Mouse (Mus musculus) urinary bladder, postnatal 14 days (tissue): ENCODE measurements around the gene Kcnk13.

Source experiments
- DNase-seq: peaks from one replicate; pipeline ENCODE4 v3.0.0; 2021; ENCODE audit warnings: low spot score

Gene Kcnk13

DNA sequence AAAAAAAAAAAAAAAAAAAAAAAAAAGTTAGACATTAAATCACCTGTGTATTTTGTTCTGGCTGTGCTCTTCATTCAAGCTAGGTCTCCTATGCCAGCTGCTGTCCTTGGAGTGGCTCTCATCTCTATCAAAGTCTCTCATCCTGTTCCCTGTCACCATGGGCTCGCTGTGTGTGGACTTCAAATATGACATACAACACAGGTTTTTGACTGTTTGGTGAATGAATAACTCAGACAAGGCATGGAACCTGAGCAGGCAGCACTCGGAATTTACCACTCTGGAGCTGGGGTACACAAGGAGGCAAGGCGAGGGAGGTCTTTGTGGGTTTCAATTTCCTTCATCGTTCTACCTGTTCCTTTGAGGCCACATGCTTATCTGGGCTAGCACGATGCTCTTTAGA lies 50.8 kb downstream of the Kcnk13 start:
- no peak for DNase-seq

- no peak for DNase-seq
Measured at GRCm38 (mm10) chr12:100017709-100018108, 53.4 kb downstream of the Kcnk13 start.

DNA sequence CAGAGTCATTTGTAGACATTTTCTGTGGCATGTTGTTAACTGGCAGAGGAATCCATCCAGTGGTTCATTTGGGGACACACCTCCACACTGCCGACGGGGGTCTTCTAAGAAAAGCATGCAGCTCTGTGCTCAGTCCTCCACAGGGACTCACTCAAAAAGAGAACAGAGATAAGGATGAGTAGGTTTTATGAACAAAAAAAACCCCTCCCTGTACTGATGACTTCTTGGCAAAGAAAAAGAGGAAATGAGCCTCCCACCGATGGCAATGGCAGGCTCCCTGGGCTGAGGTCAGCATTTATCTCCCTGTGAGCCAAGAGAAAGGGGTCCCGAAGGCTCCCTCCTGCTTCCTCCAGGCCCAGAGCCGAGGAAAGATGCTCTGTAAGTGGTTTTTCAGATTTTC lies 58.2 kb downstream of the Kcnk13 start:
- no peak for DNase-seq

DNA sequence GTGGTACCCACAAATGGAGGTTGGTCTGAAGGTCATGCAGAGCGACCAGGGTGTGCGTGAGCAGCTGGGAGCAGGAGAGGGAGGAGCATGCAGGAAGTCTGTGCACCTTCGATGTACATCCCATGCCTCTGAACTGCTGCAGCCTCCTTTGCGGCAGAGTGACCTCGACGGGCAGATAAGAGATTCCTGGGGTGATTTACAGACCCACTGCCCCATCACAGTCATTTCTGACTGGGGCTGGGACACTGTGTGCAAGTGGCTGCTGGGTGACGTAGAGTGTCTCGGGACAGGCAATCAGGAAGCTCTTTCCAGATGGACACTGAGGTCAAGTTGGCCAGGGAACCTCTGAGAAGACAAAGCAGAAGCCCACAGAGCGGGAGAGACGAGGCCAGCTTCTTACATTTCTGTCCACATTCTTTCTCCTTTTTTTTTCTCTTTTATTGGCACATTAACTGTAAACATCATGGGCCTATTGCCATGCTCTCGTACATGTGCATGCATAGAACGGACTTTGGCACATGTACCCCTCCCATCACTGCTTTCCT lies 59.6 kb downstream of the Kcnk13 start:
- DNase-seq: no peak

DNA sequence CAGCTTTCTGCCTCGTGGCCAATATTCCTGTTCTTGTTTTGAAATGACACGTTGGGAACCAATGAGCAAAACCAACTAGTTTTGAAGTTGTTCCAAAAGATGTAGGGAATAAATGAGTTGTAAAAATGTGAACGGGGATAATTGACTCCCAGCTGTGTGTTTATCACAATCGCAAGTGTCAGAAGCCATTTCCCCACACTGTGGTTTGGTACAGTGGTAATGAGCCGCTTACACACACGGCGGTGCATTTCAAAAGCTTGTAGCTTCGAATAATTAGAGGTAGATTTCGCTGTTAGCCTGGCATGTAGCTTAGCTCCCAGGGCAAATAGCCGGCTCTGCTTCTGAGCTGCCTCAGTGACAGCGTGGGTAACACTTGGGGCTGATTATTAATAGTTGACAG lies 61.4 kb downstream of the Kcnk13 start:
- DNase-seq: no peak

DNA sequence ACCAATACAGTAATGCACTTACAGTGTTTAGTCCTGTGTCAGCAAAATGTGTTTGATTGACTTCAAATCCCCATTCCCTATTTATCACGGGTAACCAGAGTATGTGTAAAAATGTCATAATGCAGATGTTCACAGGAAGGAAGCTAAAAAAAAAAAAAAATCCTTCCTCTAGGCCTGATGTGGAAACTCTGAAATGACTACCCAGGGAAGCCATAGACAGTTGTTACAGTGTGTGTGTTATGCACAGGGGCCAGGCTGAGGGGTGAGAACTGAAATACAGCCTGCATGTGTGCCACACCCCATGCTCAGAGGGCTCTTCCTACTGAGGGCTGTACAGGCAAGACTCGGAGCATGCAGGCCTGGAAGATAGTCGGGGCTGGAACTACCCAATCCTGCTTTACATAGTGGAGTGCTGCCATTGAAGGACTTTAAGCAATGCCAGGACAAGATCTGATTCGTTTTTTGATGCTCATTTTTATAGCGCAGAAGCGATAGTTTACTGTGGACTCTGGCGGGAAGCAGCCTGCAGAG lies 62.5 kb downstream of the Kcnk13 start:
- no peak for DNase-seq

- DNase-seq: no peak
Measured at GRCm38 (mm10) chr12:100027281-100027680, 63.0 kb downstream of the Kcnk13 start.

DNA sequence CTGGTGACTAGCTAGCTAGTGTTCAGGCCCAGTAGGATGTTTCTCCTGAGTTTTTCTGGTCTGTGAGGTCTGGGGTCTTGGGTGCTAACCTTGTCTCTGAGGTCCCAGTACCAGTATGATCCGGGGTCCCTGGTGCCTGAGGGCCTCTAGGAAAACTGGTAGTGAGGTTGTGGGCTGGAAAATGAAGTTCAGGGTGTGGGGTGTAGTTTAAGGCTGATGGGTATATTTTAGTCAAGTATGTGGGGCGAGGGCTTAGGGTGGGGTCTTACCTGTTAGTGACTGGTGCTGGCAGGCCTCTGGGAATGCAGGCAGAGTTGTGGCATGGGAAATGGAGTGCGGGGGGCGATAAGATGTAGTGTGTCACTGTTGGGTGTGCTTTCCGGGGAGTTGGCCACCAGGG lies 67.4 kb downstream of the Kcnk13 start:
- DNase-seq: no peak

DNA sequence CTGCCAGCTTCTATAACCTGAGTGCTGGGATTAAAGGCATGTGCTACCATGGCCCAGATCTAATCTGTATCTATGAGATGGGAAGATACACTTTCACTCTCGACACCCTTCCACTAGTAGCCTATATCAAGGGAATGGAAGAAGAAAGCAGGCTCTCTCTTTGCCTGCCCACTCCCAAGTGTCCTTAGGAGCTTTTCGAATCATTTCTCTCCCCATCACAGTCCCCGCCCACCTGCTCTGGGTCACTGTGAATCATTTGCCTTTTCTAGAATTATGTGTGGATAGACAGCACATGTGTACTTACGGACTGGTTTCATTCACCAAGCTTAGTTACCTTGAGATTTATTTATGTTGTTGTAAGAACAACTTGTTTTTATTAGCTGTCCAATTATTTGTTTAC lies 68.2 kb downstream of the Kcnk13 start:
- DNase-seq: no peak

- no peak for DNase-seq
Measured at GRCm38 (mm10) chr12:100038741-100039262, 74.5 kb downstream of the Kcnk13 start.

GRCm38 (mm10) chr12:100042116-100042515 lies 77.8 kb downstream of the Kcnk13 start:
- peak; percentile 64 for DNase-seq

DNA sequence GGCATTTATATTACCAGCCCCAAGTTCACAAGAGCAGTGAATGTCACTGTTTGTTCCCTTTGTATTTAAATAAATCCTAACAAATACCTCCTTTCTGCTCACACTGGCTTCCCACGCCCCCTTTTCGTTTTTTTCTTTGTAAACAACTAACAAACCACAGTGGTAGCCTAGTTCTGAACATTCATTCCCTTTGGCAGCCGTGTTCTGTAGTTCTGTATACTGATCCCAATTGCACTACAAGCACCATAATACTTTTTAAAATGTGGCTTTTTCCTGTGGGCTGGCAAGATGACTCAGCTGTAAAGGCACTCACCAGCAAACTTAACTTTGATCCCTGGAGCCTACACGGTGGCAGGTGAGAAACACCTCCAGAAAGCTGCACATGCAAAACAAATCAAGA lies 80.4 kb downstream of the Kcnk13 start:
- no peak for DNase-seq

DNA sequence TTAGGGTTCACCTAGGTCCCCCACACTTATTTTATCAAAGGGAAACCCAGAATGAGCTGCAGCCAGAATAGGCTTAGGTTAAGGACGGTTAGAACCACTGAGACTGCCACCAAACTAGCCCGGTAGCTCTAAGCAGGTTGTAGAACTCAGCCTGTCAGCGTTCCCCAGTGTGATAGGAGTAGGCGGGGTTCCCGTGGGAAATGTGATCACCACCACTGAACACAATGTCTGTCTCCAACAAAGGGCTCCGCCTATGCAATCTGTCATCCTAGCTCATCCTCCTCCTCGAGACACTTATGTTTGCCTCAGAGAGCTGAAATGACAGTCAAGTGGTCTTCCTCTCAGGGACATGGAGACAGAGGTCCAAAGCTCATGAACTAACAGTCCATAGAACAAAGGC lies 86.3 kb downstream of the Kcnk13 start:
- no peak for DNase-seq

GRCm38 (mm10) chr12:100053617-100054016 lies 89.3 kb downstream of the Kcnk13 start:
- DNase-seq: no peak

DNA sequence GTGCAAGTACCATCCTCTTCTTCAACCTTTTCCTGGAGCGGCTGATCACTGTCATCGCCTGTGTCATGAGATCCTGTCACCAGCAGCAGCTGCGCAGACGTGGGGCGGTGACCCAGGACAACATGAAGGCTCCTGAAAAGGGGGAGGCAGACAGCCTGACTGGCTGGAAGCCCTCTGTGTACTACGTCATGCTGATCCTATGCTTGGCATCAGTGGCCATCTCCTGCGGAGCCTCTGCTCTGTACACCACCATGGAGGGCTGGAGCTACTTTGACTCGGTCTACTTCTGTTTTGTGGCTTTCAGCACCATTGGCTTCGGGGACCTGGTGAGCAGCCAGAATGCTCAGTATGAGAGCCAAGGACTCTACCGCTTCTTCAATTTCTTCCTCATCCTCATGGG lies 96.8 kb downstream of the Kcnk13 start:
- DNase-seq: no peak

DNA sequence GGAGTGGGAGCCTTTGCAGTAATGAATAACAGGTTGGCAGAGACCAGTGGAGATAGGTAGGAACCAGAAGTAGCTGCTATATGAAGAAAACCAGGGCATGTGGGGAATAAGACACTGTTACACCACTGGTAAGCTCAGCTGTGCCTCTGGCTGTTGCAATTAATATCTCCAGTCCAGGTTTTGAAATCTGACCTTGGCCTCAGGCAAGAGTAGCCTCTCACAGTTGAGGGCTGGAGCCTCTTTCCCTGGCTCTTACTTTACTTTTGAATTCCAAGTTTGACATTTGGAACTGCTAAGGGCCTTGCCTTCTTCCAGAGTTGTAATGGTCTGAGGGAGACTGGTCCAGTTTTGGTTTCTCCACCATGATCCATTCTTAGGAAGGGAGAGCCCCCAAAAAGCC lies 97.5 kb downstream of the Kcnk13 start:
- no peak for DNase-seq

DNA sequence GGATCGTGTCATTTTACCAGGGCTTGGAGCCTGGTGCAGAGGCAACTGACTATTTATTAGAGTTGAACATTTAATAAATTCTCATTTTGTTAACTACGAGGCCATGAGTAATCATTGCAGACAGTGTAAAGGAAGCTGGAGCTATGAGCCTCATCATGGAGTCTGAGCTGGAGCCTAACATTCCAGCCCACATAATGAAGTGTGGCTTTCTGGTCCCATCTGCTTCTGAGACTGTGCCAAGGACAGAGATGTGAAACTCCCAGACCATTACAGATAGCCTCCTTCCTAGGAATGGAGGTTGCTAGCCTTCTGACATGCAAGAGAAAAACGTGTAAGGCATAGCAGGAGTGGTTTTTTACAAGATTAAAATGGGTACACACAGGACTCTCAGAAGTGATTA lies 98.3 kb downstream of the Kcnk13 start:
- DNase-seq: no peak

DNA sequence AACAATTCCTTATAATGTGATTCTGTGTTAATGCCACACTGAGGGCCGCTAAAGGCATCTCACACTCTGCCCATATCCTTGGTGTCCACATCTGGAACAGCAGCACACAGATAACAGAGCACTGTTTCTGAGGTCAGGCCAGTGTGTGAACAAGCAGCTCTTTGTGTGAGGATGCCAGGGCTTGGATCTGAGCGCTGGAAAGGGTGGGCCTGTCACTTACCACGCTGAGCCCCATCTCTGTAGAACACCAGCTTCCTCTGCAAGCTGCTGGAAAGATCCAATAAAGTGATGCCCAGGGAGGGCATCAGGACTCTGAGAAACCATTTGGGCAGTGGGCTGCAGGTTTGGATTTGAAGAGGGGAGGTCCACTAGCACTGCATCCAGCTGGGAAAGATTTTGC lies 100.8 kb downstream of the Kcnk13 start:
- no peak for DNase-seq

DNA sequence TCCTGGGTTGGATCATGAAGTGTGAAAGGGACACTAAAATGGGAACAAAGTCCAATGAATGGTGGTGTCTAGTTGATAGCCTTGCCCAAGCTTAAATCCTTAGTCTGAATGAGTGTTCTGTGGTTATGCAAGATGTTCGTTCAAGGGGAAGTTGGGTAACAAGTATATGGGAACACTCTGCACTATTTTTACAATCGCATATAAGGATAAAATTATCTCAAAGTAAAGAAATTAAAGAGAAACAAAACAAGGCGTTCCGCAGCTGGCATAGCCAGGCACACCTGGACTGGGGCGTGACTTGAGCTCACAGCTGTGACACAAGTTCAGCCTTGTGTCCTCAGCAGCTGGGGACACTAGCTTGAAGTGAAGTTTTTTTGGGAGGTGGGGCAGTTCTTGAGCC lies 103.2 kb downstream of the Kcnk13 start:
- DNase-seq: no peak

DNA sequence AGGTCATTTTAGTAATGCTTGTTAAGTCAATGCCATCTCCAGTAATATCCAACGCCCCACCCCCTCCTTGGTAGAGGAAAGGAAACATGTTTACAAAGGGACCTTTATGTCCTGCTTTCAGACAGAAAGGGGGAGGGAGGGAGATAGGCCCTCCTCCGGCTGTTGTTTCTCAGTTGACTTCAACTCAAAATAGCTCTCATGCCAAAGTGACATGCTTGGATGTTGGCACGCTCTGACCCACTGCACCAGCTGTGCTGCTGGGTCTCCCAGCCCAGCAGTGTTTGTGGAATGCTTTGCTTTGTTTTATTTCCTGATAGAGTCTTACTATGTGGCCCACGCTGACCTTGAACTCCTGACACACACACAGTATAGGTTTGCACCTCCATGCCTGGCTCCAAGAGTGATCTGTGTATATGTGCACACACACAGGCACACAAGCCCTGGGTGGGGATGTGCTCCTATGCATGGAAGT lies 108.9 kb downstream of the Kcnk13 start:
- no peak for DNase-seq

DNA sequence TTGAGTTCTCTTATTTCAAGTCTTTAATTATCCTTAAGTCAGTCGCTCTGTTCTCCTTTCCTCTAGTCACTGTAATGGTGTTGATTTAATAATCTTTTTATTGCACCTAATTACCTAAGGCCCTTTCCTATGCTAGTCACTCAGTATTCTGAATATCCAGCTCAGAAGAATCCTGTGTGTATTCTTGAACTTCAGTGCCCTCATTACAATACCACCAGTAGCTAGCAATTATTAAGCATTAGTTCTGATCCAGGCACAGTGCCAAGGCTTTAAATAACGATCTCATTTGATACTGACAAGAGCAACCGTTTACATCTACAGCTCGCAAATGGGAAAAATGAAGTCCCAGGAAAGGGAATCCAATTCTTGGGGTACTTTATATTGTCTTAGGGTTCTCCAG lies 111.4 kb downstream of the Kcnk13 start:
- DNase-seq: no peak

DNA sequence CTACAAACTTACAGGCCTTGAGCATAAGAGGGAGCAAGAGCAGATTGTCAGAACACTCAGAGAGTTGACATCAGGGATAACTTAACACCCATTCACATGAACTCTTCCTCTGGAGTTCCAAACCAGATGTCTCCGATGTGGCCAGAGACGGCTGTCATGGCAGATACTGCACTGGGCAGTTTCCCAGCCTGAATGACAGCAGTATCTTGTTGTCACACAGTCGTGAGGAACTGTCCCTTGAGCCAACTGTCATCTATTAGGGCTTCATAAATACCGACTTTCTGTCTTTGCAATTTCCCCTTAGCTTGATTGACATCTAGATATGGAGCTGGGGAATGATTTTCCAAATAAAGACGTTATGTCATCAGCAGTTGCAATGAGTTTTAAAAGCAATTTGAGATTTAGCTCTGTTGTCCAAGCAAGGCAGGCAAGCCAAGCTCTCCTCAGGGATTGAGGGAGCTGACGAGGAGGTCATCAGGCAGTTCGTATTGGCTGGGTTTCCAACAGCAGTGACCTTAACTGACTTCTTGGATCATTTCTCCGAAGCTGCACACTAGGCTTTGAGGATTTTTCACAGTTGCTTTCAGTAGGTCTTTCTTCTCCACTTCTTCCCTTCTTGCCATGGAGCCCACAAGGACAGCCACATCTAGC lies 115.5 kb downstream of the Kcnk13 start:
- no peak for DNase-seq

GRCm38 (mm10) chr12:100088026-100088425 lies 123.7 kb downstream of the Kcnk13 start:
- no peak for DNase-seq

DNA sequence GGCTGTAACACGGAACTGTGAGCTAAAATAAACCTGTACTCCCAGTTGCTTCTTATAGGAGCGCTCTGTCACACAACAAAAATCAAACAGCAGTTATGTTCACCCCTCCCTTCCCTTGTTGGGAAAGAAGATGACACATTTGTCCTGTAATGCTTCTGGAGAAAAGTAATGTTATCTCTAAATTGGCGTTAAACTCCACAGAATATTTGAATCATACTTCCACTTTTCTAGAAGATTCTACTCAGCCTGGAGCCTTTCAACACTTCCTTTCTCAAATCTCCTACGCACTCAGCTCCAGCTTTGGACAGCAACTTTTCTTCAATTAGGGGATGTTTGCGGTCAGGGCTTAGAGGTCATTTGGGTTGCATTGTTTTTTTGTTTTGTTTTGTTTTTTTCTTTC lies 125.0 kb downstream of the Kcnk13 start:
- DNase-seq: no peak
